Comparison of ENCODE assay signal across 27 mouse cellular contexts in the genomic region with DNA sequence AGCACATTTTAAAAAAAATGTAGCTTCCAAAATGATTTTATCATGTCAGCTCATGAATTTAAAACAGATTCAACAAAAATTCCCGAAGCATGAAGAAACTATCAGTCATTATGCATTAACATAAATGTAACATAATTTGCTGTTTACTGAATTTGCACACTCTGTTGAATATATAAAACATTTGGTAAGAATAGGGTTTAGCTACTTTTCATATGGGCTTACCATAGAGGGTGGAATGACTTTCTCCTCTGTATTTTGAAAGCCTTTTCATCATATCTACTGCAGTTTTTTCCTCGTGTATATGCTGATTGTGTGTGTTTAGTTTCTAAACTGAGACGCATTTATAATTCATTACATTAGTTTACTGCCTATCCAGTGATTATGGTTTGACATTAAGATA.
"Had no signal": no experiment of that assay in that cellular context is flagged by ENCODE, and none has a peak within 500 bp of the region (broad histone marks: within the 10 kb centered on the region; RNA-seq: fewer than 3 reads in every experiment).

No protein-coding gene starts in this region.

- ATAC-seq: inflammation-experienced regulatory T-cells, adult 6 months; intestine, embryonic 15.5 days; intestine, postnatal 0 days; liver, postnatal 0 days had no signal

- H3K27ac ChIP-seq: heart, embryonic 10.5 days; hindbrain, embryonic 10.5 days; hindbrain, embryonic 12.5 days; hindbrain, embryonic 14.5 days; intestine, embryonic 15.5 days; layer of hippocampus, adult 2 months; left cerebral cortex, adult 2 months; limb, embryonic 10.5 days; limb, embryonic 12.5 days; liver, embryonic 13.5 days; liver, embryonic 15.5 days had no signal

- H3K4me2 ChIP-seq: heart, embryonic 12.5 days; hindbrain, embryonic 12.5 days; hindbrain, embryonic 14.5 days; intestine, embryonic 15.5 days; limb, embryonic 12.5 days; liver, embryonic 11.5 days; liver, embryonic 13.5 days; liver, embryonic 15.5 days had no signal

- H3K9ac ChIP-seq: heart, embryonic 12.5 days; hindbrain, embryonic 12.5 days; hindbrain, embryonic 14.5 days; intestine, embryonic 15.5 days; limb, embryonic 12.5 days; liver, embryonic 13.5 days; liver, embryonic 15.5 days; liver, postnatal 0 days had no signal

- H3K9me3 ChIP-seq: heart, embryonic 10.5 days; heart, embryonic 12.5 days; hindbrain, embryonic 10.5 days; hindbrain, embryonic 12.5 days; intestine, embryonic 15.5 days; limb, embryonic 10.5 days; limb, embryonic 12.5 days; liver, embryonic 13.5 days; liver, embryonic 15.5 days had no signal

- H3K4me1 ChIP-seq: heart, embryonic 10.5 days; heart, embryonic 12.5 days; hindbrain, embryonic 10.5 days; hindbrain, embryonic 12.5 days; intestine, embryonic 15.5 days; limb, embryonic 10.5 days; limb, embryonic 12.5 days; liver, embryonic 13.5 days; liver, embryonic 15.5 days had no signal

- H3K27me3 ChIP-seq: heart, embryonic 12.5 days; hindbrain, embryonic 12.5 days; intestine, embryonic 15.5 days; limb, embryonic 12.5 days; liver, embryonic 13.5 days; liver, embryonic 15.5 days had no signal

- H3K36me3 ChIP-seq: heart, embryonic 10.5 days; heart, embryonic 12.5 days; hindbrain, embryonic 10.5 days; hindbrain, embryonic 12.5 days; intestine, embryonic 15.5 days; limb, embryonic 10.5 days; limb, embryonic 12.5 days; liver, embryonic 13.5 days; liver, embryonic 15.5 days had no signal

- H3K4me3 ChIP-seq: heart, embryonic 10.5 days; heart, embryonic 12.5 days; hindbrain, embryonic 10.5 days; hindbrain, embryonic 12.5 days; intestine, embryonic 15.5 days; layer of hippocampus, adult 2 months; left cerebral cortex, adult 2 months; limb, embryonic 10.5 days; limb, embryonic 12.5 days; liver, embryonic 13.5 days; liver, embryonic 15.5 days had no signal

- DNase-seq: gastrocnemius, postnatal 10 days; gastrocnemius, postnatal 25 days; heart, adult 18-20 months; heart, postnatal 10 days; heart, postnatal 4 days; kidney, adult 18-20 months; kidney, adult 8-10 months; kidney, postnatal 10 days; kidney, postnatal 25 days; kidney, postnatal 4 days; liver; liver, embryonic 13.5 days; liver, postnatal 0 days had no signal
